8 mouse cellular contexts compared by ENCODE assay signal in genomic region chr17:6782611-6783005, GRCm38 (mm10). TPM values are rescaled to one million over a fixed set of nuclear protein-coding genes. Genes with fewer than 3 reads are reported as not detected.
A peak's percentile ranks its signal among the peaks of the same experiment; 100 is the strongest.
DNase-seq lines count a peak whose midpoint lies in the region; ATAC-seq lines count a peak whose summit lies in the region.

Gene Ezr (minus strand): TSS chr17:6782784.

- H3K4me3 ChIP-seq in embryonic facial prominence, embryonic 12.5 days = peak within 1 kb of the TSS; percentile 83
- peak within 1 kb of the TSS; percentile 76 for H3K4me3 ChIP-seq in limb, embryonic 13.5 days
- peak within 1 kb of the TSS; percentile 60 for H3K4me3 ChIP-seq in midbrain, embryonic 15.5 days

- under 1% methylated on average over 52 of the region's 52 CpGs for WGBS in embryonic facial prominence, embryonic 12.5 days
- WGBS in limb, embryonic 13.5 days = under 1% methylated on average over 52 of the region's 52 CpGs
- under 1% methylated on average over 52 of the region's 52 CpGs for WGBS in midbrain, embryonic 15.5 days

- H3K9ac ChIP-seq in embryonic facial prominence, embryonic 12.5 days = peak within 1 kb of the TSS; percentile 79
- H3K9ac ChIP-seq in limb, embryonic 13.5 days = peak within 1 kb of the TSS; percentile 78
- H3K9ac ChIP-seq in midbrain, embryonic 15.5 days = peak within 1 kb of the TSS; percentile 40

- H3K4me2 ChIP-seq in embryonic facial prominence, embryonic 12.5 days (replicated peaks) = peak within 1 kb of the TSS; percentile 90
- peak within 1 kb of the TSS; percentile 74 for H3K4me2 ChIP-seq in limb, embryonic 13.5 days (replicated peaks)
- H3K4me2 ChIP-seq in midbrain, embryonic 15.5 days = peak within 1 kb of the TSS; percentile 96

- peaks cover 13% of the 10 kb centered on the region for H3K4me1 ChIP-seq in embryonic facial prominence, embryonic 12.5 days
- H3K4me1 ChIP-seq in limb, embryonic 13.5 days = peaks cover 37% of the 10 kb centered on the region
- peaks cover 24% of the 10 kb centered on the region for H3K4me1 ChIP-seq in midbrain, embryonic 15.5 days

- peak; percentile 65 for ATAC-seq in embryonic facial prominence, embryonic 12.5 days (ENCODE audit: insufficient number of reproducible peaks, insufficient read depth, low FRiP score, low TSS enrichment)
- peak; percentile 76 for ATAC-seq in limb, embryonic 13.5 days (ENCODE audit: low FRiP score, low read depth)
- ATAC-seq in midbrain, embryonic 15.5 days (replicated peaks) = peak; percentile 62

- no peaks in the 10 kb centered on the region for H3K36me3 ChIP-seq in embryonic facial prominence, embryonic 12.5 days
- no peaks in the 10 kb centered on the region for H3K36me3 ChIP-seq in limb, embryonic 13.5 days
- H3K36me3 ChIP-seq in midbrain, embryonic 15.5 days (replicated peaks) = no peaks in the 10 kb centered on the region

- H3K9me3 ChIP-seq in embryonic facial prominence, embryonic 12.5 days = no peaks in the 10 kb centered on the region
- no peaks in the 10 kb centered on the region for H3K9me3 ChIP-seq in limb, embryonic 13.5 days
- no peaks in the 10 kb centered on the region for H3K9me3 ChIP-seq in midbrain, embryonic 15.5 days

- H3K27ac ChIP-seq in embryonic facial prominence, embryonic 12.5 days = peak within 1 kb of the TSS; percentile 77
- peak within 1 kb of the TSS; percentile 88 for H3K27ac ChIP-seq in limb, embryonic 13.5 days
- 0 out of 2 replicates have a peak within 1 kb of the TSS, but pooled peaks have one; percentile 3 for H3K27ac ChIP-seq in midbrain, embryonic 15.5 days

- peaks cover 16% of the 10 kb centered on the region; the same call in 1 of the 2 replicates for H3K27me3 ChIP-seq in embryonic facial prominence, embryonic 12.5 days
- peaks cover 22% of the 10 kb centered on the region for H3K27me3 ChIP-seq in limb, embryonic 13.5 days
- peaks cover 46% of the 10 kb centered on the region for H3K27me3 ChIP-seq in midbrain, embryonic 15.5 days (replicated peaks)

- peak; percentile 84 for DNase-seq in 416B (ENCODE audit: low read depth)
- DNase-seq in adrenal gland, postnatal 25 days = peak; percentile 87
- peak; percentile 99 for DNase-seq in heart, adult 11 months
- peak; percentile 92 for DNase-seq in kidney, adult 18-20 months
- DNase-seq in spleen, postnatal 10 days (ENCODE audit: low spot score in 2 of 2) = peak; percentile 89 to 94

RNA-seq across cellular contexts. Expression of gene Ezr, which starts in this region (rescaled TPM):
- 17.9 and 29.0 TPM in 2 replicates for total RNA-seq in adrenal gland, postnatal 25 days (2021)
- polyA plus RNA-seq in embryonic facial prominence, embryonic 12.5 days (2016; fragmentation: Nextera tagmentation; extraction: Ambion mirVana) = 48.6 and 52.2 TPM in 2 replicates
- 47.5 and 51.9 TPM in 2 replicates for polyA plus RNA-seq in limb, embryonic 13.5 days (2015; fragmentation: Nextera tagmentation; extraction: Ambion mirVana)
- polyA plus RNA-seq in midbrain, embryonic 15.5 days (2015; fragmentation: Nextera tagmentation; extraction: Ambion mirVana) = 32.5 and 39.6 TPM in 2 replicates

Comparison
In these comparisons a context has a peak if more than half of its experiments do, and no peak if none do; other contexts are left out.
1. Peak in every context shown above with its lines: DNase-seq, ATAC-seq, H3K4me3 ChIP-seq and H3K27ac ChIP-seq.
2. H3K27ac ChIP-seq: peak in every context shown above with its lines; median percentile 88 in limb, embryonic 13.5 days; 77 in embryonic facial prominence, embryonic 12.5 days; 3 in midbrain, embryonic 15.5 days.